Mouse (Mus musculus) layer of hippocampus, adult 9-11 months (tissue): ENCODE measurements around the gene Frem2.

Experiments
- DNase-seq: peaks from one replicate; pipeline ENCODE4 v3.0.0; 2022

The Frem2 gene

GRCm38 (mm10) chr3:53656878-53657561 is at the start of gene Frem2:
Gene Frem2 (minus strand): TSS chr3:53657355.
- DNase-seq = peak; percentile 57

- no peak for DNase-seq
These were observed 48.9 kb upstream of the Frem2 start for GRCm38 (mm10) chr3:53705992-53706495.

- DNase-seq = no peak
These were observed 46.0 kb upstream of the Frem2 start for GRCm38 (mm10) chr3:53703126-53703505.

GRCm38 (mm10) chr3:53702421-53703125 is 45.4 kb upstream of the Frem2 start:
- no peak for DNase-seq

GRCm38 (mm10) chr3:53701940-53702339 is 44.8 kb upstream of the Frem2 start:
- no peak for DNase-seq

- no peak for DNase-seq
These were observed 30.6 kb upstream of the Frem2 start for GRCm38 (mm10) chr3:53687776-53688175.

- DNase-seq = no peak
These were observed 25.1 kb upstream of the Frem2 start for GRCm38 (mm10) chr3:53682244-53682643.

GRCm38 (mm10) chr3:53680816-53681215 is 23.7 kb upstream of the Frem2 start:
- no peak for DNase-seq

- no peak for DNase-seq
These were observed 17.1 kb upstream of the Frem2 start for GRCm38 (mm10) chr3:53674225-53674624.

GRCm38 (mm10) chr3:53669736-53670135 is 12.6 kb upstream of the Frem2 start:
- DNase-seq = peak; percentile 47

GRCm38 (mm10) chr3:53657744-53658534 is 784 bp upstream of the Frem2 start:
- DNase-seq = no peak

GRCm38 (mm10) chr3:53656328-53656877 is 752 bp downstream of the Frem2 start:
- DNase-seq = no peak

- DNase-seq = no peak
These were observed 1.8 kb downstream of the Frem2 start for GRCm38 (mm10) chr3:53655343-53655742.

GRCm38 (mm10) chr3:53650003-53650748 is 7.0 kb downstream of the Frem2 start:
- no peak for DNase-seq

GRCm38 (mm10) chr3:53649425-53649824 is 7.7 kb downstream of the Frem2 start:
- DNase-seq = no peak

- DNase-seq = no peak
These were observed 8.3 kb downstream of the Frem2 start for GRCm38 (mm10) chr3:53648902-53649301.

GRCm38 (mm10) chr3:53635948-53636347 is 21.2 kb downstream of the Frem2 start:
- no peak for DNase-seq

GRCm38 (mm10) chr3:53631126-53631525 is 26.0 kb downstream of the Frem2 start:
- DNase-seq = no peak

GRCm38 (mm10) chr3:53630630-53631029 is 26.5 kb downstream of the Frem2 start:
- no peak for DNase-seq

- DNase-seq = no peak
These were observed 27.2 kb downstream of the Frem2 start for GRCm38 (mm10) chr3:53629966-53630365.

- no peak for DNase-seq
These were observed 33.9 kb downstream of the Frem2 start for GRCm38 (mm10) chr3:53623222-53623621.

GRCm38 (mm10) chr3:53620978-53621377 is 36.2 kb downstream of the Frem2 start:
- no peak for DNase-seq
